Mouse (Mus musculus) lung, adult 2 months (tissue): Measurements from ENCODE around the gene Otub1.

Experiments
- CTCF ChIP-seq: fragments of 200-500 bp; IDR thresholded peaks from 2 replicates; pipeline ENCODE4 v1.5.1; 2011; ENCODE audit warnings: mild to moderate bottlenecking, low read length, control low read depth; ENCODE audit not compliant: insufficient read depth
- POLR2A ChIP-seq: fragments of 200-500 bp; IDR thresholded peaks from 2 replicates; pipeline ENCODE4 v1.6.1; 2011; ENCODE audit warnings: low read depth, mild to moderate bottlenecking, control low read depth, low read length, borderline replicate concordance; ENCODE audit errors: extremely low read depth

DNA sequence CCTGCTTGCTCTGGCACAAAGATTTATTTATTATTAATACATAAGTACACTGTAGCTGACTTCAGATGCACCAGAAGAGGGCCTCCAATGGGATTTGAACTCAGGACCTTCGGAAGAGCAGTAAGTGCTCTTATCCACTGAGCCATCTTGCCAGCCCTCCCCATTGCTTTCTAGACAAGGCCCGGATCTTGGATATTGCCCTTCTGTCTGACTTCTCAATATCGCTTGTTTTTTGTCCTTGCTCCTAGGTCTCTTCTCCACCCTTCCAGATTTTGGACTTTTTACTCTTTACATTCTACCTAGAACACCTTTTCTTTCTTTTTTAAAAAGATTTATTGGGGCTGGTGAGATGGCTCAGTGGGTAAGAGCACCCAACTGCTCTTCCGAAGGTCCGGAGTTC is 12.6 kb upstream of the Otub1 start:
- TF ChIP-seq CTCF: no peak
- TF ChIP-seq POLR2A: no peak
